Mouse (Mus musculus): ENCODE measurements around the gene Atp9a. TPM values are rescaled to one million over a fixed set of nuclear protein-coding genes. Genes with fewer than 3 reads are reported as not detected.

The Atp9a gene
- polyA plus RNA-seq, 1 experiment from 2014 or later, result 18.6 TPM

DNA sequence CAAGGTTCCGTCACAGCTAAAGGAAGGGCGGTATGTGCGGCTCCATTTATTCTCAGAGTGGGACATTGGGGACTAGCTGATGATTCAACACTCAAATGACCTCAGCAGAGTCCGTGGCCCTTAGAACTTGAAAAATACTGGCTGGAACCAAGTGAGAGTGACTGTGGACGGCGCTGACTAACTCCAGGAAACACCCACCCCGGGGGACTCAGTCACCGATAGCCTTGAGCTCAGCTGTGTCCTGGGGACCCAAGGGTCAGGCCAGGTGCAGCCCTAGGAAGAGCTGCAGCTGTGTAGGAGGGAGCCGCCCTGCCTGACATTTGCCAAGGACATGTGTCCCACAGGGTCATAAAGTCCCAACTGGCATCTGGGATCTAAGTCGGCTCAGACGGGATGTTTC is 83.7 kb downstream of the Atp9a start:
- Histone ChIP-seq H3K4me1 (replicated peaks; ENCODE audit: control insufficient read depth, insufficient read depth, low read length) (no peaks in the 10 kb centered on the region), H3K4me2 (ENCODE audit: low read depth, low read length, severe bottlenecking) (no peak overlapping the region), H3K36me3 (ENCODE audit: control insufficient read depth, insufficient read depth, low read length) (no peaks in the 10 kb centered on the region), H3K9ac (ENCODE audit: low read length) (no peak overlapping the region), H3K4me3 (ENCODE audit: low read depth, low read length) (no peak overlapping the region), H3K27me3 (ENCODE audit: control insufficient read depth, insufficient read depth, low read length) (no peaks in the 10 kb centered on the region), H3K27ac (ENCODE audit: low read depth, low read length) (no peak overlapping the region), H3K9me3 (ENCODE audit: control insufficient read depth, low read length) (no peaks in the 10 kb centered on the region)
- ATAC-seq (replicated peaks; ENCODE audit: low FRiP score) (no peak), DNase-seq (ENCODE audit: low spot score) (no peak)
- 88% methylated on average over 11 of the region's 11 CpGs for WGBS

- H3K27me3 ChIP-seq (ENCODE audit: control insufficient read depth, insufficient read depth, low read length), result no peaks in the 10 kb centered on the region
- no peak overlapping the region for H3K27ac ChIP-seq (ENCODE audit: low read depth, low read length)
- H3K4me1 ChIP-seq (replicated peaks; ENCODE audit: control insufficient read depth, insufficient read depth, low read length), result no peaks in the 10 kb centered on the region
- no peak overlapping the region for H3K4me2 ChIP-seq (ENCODE audit: low read depth, low read length, severe bottlenecking)
- H3K4me3 ChIP-seq (ENCODE audit: low read depth, low read length), result no peak overlapping the region
- WGBS, result 76% methylated on average over 16 of the region's 16 CpGs
- H3K36me3 ChIP-seq (ENCODE audit: control insufficient read depth, insufficient read depth, low read length), result no peaks in the 10 kb centered on the region
- ATAC-seq (replicated peaks; ENCODE audit: low FRiP score) (no peak), DNase-seq (ENCODE audit: low spot score) (no peak)
- no peaks in the 10 kb centered on the region for H3K9me3 ChIP-seq (ENCODE audit: control insufficient read depth, low read length)
- no peak overlapping the region for H3K9ac ChIP-seq (ENCODE audit: low read length)
Observed at GRCm38 (mm10) chr2:168656569-168657308, 85.5 kb downstream of the Atp9a start.

DNA sequence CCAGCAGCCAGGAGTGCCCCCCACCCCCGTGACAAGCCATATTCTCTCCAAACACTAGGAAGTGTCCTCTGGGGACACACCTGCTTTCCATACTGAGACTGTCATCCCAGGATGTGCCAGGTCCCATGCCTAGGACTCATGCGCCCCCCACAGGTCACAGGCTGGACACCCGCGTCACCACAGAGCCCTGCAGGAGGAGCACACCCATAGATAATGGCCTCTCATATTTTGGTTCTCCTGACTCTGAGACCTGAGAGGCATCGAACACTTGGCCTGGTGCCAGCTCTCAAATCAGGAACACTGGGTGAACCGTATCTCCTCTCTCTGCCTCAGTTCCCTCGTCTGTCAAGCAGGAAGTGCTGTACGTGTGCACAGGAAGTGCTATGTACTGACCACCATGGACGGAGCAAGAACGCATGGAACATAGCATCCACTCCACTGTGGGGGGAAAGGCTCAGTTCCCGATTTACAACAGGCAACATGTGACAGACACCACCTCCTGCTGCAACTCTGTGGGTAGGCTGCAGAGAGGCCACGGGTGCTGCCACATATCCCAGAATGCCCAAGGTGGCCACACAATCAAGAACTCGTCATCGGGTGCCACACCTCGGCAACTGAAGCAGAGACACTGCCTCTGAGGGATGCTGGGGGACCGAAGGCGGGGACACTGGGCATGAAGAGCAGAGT is 87.1 kb downstream of the Atp9a start:
- Histone ChIP-seq H3K4me3 (ENCODE audit: low read depth, low read length) (no peak overlapping the region), H3K4me2 (ENCODE audit: low read depth, low read length, severe bottlenecking) (no peak overlapping the region), H3K27me3 (ENCODE audit: control insufficient read depth, insufficient read depth, low read length) (no peaks in the 10 kb centered on the region), H3K36me3 (ENCODE audit: control insufficient read depth, insufficient read depth, low read length) (no peaks in the 10 kb centered on the region), H3K4me1 (replicated peaks; ENCODE audit: control insufficient read depth, insufficient read depth, low read length) (no peaks in the 10 kb centered on the region), H3K9me3 (ENCODE audit: control insufficient read depth, low read length) (no peaks in the 10 kb centered on the region), H3K27ac (ENCODE audit: low read depth, low read length) (no peak overlapping the region), H3K9ac (ENCODE audit: low read length) (no peak overlapping the region)
- ATAC-seq (replicated peaks; ENCODE audit: low FRiP score), result no peak
- DNase-seq (ENCODE audit: low spot score), result no peak
- WGBS, result 80% methylated on average over 17 of the region's 17 CpGs

DNA sequence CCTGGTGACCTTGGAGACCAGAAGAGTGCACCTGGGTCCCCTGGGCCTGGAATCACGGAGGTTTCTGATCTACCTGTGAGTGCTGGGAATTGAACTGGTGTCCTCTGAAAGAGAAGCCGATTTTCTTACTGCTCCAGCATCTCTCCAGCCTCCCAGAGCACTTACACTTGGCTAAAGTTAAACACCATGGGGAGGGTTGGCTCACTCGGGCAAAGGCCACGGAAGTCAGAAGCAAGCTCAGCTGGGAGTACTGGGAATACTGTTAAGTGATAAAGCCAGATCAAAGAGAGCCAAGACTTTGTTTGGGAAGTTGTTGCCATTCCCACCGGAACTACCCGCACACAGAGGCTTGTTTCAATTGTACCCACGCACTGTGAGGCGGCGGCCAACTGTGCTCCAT is 87.7 kb downstream of the Atp9a start:
- Histone ChIP-seq H3K4me2 (ENCODE audit: low read depth, low read length, severe bottlenecking) (no peak overlapping the region), H3K9me3 (ENCODE audit: control insufficient read depth, low read length) (no peaks in the 10 kb centered on the region), H3K9ac (ENCODE audit: low read length) (no peak overlapping the region), H3K4me3 (ENCODE audit: low read depth, low read length) (no peak overlapping the region), H3K4me1 (replicated peaks; ENCODE audit: control insufficient read depth, insufficient read depth, low read length) (no peaks in the 10 kb centered on the region), H3K27ac (ENCODE audit: low read depth, low read length) (no peak overlapping the region), H3K27me3 (ENCODE audit: control insufficient read depth, insufficient read depth, low read length) (no peaks in the 10 kb centered on the region), H3K36me3 (ENCODE audit: control insufficient read depth, insufficient read depth, low read length) (no peaks in the 10 kb centered on the region)
- 83% methylated on average over 9 of the region's 9 CpGs for WGBS
- ATAC-seq (replicated peaks; ENCODE audit: low FRiP score) (no peak), DNase-seq (ENCODE audit: low spot score) (no peak)

GRCm38 (mm10) chr2:168651757-168652156 is 90.5 kb downstream of the Atp9a start:
- Histone ChIP-seq H3K4me1 (replicated peaks; ENCODE audit: control insufficient read depth, insufficient read depth, low read length) (no peaks in the 10 kb centered on the region), H3K9me3 (ENCODE audit: control insufficient read depth, low read length) (no peaks in the 10 kb centered on the region), H3K4me3 (ENCODE audit: low read depth, low read length) (no peak overlapping the region), H3K9ac (ENCODE audit: low read length) (no peak overlapping the region), H3K36me3 (ENCODE audit: control insufficient read depth, insufficient read depth, low read length) (no peaks in the 10 kb centered on the region; the same call in 1 of the 2 replicates), H3K27ac (ENCODE audit: low read depth, low read length) (no peak overlapping the region), H3K27me3 (ENCODE audit: control insufficient read depth, insufficient read depth, low read length) (no peaks in the 10 kb centered on the region), H3K4me2 (ENCODE audit: low read depth, low read length, severe bottlenecking) (no peak overlapping the region)
- WGBS, result 51% methylated on average over 7 of the region's 7 CpGs
- no peak for DNase-seq (ENCODE audit: low spot score)
- no peak for ATAC-seq (replicated peaks; ENCODE audit: low FRiP score)

- H3K9me3 ChIP-seq (ENCODE audit: control insufficient read depth, low read length), result no peaks in the 10 kb centered on the region
- 88% methylated on average over 8 of the region's 8 CpGs for WGBS
- H3K9ac ChIP-seq (ENCODE audit: low read length), result no peak overlapping the region
- H3K36me3 ChIP-seq (ENCODE audit: control insufficient read depth, insufficient read depth, low read length), result no peaks in the 10 kb centered on the region; the same call in 1 of the 2 replicates
- ATAC-seq (replicated peaks; ENCODE audit: low FRiP score) (no peak), DNase-seq (ENCODE audit: low spot score) (no peak)
- no peak overlapping the region for H3K27ac ChIP-seq (ENCODE audit: low read depth, low read length)
- no peaks in the 10 kb centered on the region for H3K27me3 ChIP-seq (ENCODE audit: control insufficient read depth, insufficient read depth, low read length)
- H3K4me1 ChIP-seq (replicated peaks; ENCODE audit: control insufficient read depth, insufficient read depth, low read length), result no peaks in the 10 kb centered on the region; the same call in 1 of the 2 replicates
- no peak overlapping the region for H3K4me3 ChIP-seq (ENCODE audit: low read depth, low read length)
- no peak overlapping the region for H3K4me2 ChIP-seq (ENCODE audit: low read depth, low read length, severe bottlenecking)
Observed at GRCm38 (mm10) chr2:168648171-168648570, 94.0 kb downstream of the Atp9a start.

- no peak for ATAC-seq (replicated peaks; ENCODE audit: low FRiP score)
- WGBS, result 41% methylated on average over 6 of the region's 6 CpGs
Observed at GRCm38 (mm10) chr2:168644855-168645254, 97.4 kb downstream of the Atp9a start.

GRCm38 (mm10) chr2:168643524-168644177 is 98.6 kb downstream of the Atp9a start:
- DNase-seq (ENCODE audit: low spot score) (no peak), ATAC-seq (replicated peaks; ENCODE audit: low FRiP score) (0 out of 2 replicates have a peak, but pooled peaks have one; percentile 22)
- Histone ChIP-seq H3K9ac (ENCODE audit: low read length) (no peak overlapping the region), H3K27me3 (ENCODE audit: control insufficient read depth, insufficient read depth, low read length) (no peaks in the 10 kb centered on the region), H3K9me3 (ENCODE audit: control insufficient read depth, low read length) (no peaks in the 10 kb centered on the region), H3K4me3 (ENCODE audit: low read depth, low read length) (no peak overlapping the region), H3K4me2 (ENCODE audit: low read depth, low read length, severe bottlenecking) (no peak overlapping the region), H3K27ac (ENCODE audit: low read depth, low read length) (no peak overlapping the region), H3K36me3 (ENCODE audit: control insufficient read depth, insufficient read depth, low read length) (no peaks in the 10 kb centered on the region; the same call in 1 of the 2 replicates), H3K4me1 (replicated peaks; ENCODE audit: control insufficient read depth, insufficient read depth, low read length) (peaks cover 2% of the 10 kb centered on the region; the same call in 1 of the 2 replicates)
- WGBS, result 72% methylated on average over 20 of the region's 20 CpGs

More at GRCm38 (mm10) chr2:168644855-168645254, 97.4 kb downstream of the Atp9a start:
- peaks cover 2% of the 10 kb centered on the region; the same call in 1 of the 2 replicates for H3K4me1 ChIP-seq (replicated peaks; ENCODE audit: control insufficient read depth, insufficient read depth, low read length)
- DNase-seq (ENCODE audit: low spot score), result no peak
- no peaks in the 10 kb centered on the region; the same call in 1 of the 2 replicates for H3K36me3 ChIP-seq (ENCODE audit: control insufficient read depth, insufficient read depth, low read length)
- H3K4me2 ChIP-seq (ENCODE audit: low read depth, low read length, severe bottlenecking), result no peak overlapping the region
- H3K27ac ChIP-seq (ENCODE audit: low read depth, low read length), result no peak overlapping the region
- no peaks in the 10 kb centered on the region for H3K9me3 ChIP-seq (ENCODE audit: control insufficient read depth, low read length)
- no peak overlapping the region for H3K9ac ChIP-seq (ENCODE audit: low read length)
- H3K4me3 ChIP-seq (ENCODE audit: low read depth, low read length), result no peak overlapping the region
- no peaks in the 10 kb centered on the region for H3K27me3 ChIP-seq (ENCODE audit: control insufficient read depth, insufficient read depth, low read length)

Measured in forebrain, embryonic 11.5 days (tissue).